Mouse (Mus musculus): ENCODE data around the gene Fam19a3.
A peak's percentile ranks its signal among the peaks of the same experiment; 100 is the strongest.

- TF ChIP-seq CTCF (IDR thresholded peaks at IDR 0.05; ENCODE audit: low read depth, low read length) (no peak), EP300 (IDR thresholded peaks at IDR 0.05; ENCODE audit: insufficient read depth, low read depth, low read length) (0 out of 2 replicates have a peak, but pooled peaks have one; percentile 31)
These were observed 12.5 kb upstream of the Fam19a3 start for GRCm38 (mm10) chr3:104793871-104794828.

Measured in ES-Bruce4 (cell line).